Mouse (Mus musculus): ENCODE measurements around the gene Gm21936. TPM values are rescaled to one million over a fixed set of nuclear protein-coding genes. Genes with fewer than 3 reads are reported as not detected.
"Not testable (repeated sequence)": the region's sequence is repeated elsewhere in the genome, so short reads cannot be mapped to it uniquely, and the experiment has no call there.

The Gm21936 gene
- polyA plus RNA-seq (2012; rRNA removed) = not detected in 2 replicates

GRCm38 (mm10) chr12:87795212-87795611, at the start of gene Gm21936:
Gene Gm21936 (plus strand): TSS chr12:87795512.
- not testable (repeated sequence) for DNase-seq (ENCODE audit: low read depth, low spot score)

DNA sequence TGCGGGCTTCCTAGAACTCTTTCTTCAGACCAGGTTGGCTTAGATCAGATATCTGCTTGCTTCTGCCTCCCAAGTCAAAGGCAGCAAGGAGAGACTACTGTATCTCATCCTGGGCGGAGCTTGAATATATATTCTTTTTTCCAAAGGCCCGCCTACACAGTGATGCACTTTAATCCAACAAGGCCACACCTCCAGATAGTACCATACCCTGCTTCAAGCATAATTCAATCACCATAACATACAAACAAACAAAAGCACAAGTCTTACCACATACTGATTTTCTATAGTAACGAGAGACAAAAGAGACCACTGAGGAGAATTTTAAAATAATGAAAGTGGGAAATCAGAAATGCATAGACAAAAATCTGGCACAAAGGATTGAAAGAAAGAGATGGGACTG, 19.7 kb upstream of the Gm21936 start, which contains the start of gene Gm21319:
TSS of gene Gm21319 (minus strand) at position 101 of the 400 bp plus-strand sequence.
- not testable (repeated sequence) for DNase-seq (ENCODE audit: low read depth, low spot score)
- 85% methylated on average over 4 of the region's 4 CpGs for WGBS

More at GRCm38 (mm10) chr12:87795212-87795611, at the start of gene Gm21936:
- WGBS = 76% methylated on average over 1 of the region's 1 CpGs

- 91% methylated on average over 5 of the region's 5 CpGs for WGBS
- not testable (repeated sequence) for DNase-seq (ENCODE audit: low read depth, low spot score)
These were observed 2.7 kb downstream of the Gm21936 start for GRCm38 (mm10) chr12:87797971-87798370.

DNA sequence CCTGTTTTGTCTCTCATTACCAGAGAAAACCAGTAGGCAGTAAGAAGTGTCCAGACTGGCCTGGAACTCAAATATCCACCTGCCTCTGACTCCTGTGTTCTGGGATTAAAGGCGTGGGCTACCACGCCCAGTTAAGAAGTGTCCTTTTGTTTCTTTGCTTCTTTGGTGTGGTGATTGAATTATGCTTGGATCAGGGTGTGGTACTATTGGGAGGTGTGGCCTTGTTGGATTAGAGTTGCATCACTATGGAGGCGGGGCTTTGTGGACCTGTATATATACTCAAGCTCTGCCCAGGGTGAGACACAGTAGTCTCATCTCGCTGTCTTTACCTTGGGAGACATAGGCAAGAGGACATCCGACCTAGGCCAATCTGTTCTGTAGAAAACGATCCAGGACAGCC, 21.0 kb downstream of the Gm21936 start, which contains the start of gene BB287469:
TSS of gene BB287469 (plus strand) at position 301 of the 400 bp plus-strand sequence.
- WGBS = 84% methylated on average over 5 of the region's 6 CpGs
- DNase-seq (ENCODE audit: low read depth, low spot score) = not testable (repeated sequence)

DNA sequence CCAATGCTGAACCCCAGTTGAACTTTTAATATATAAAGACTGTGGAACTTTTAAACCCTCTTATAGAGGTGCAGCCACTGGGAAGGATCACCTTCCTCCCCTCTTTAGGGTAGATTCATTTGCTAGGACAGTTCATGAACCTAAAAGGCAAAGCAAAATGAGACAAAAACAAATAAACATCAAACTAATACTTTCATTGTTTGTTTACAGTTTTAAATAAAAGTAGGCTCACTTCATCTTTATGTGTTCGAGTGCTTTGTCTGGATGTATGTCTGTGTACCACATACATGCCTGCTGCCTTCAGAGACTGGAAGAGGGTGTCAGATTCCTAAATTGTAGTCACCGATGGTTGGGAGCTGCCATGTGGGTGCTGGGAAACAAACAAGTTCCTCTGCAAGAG, 46.9 kb downstream of the Gm21936 start, which contains the start of gene Gm2001:
TSS of gene Gm2001 (minus strand) at position 101 of the 400 bp plus-strand sequence.
- WGBS = 86% methylated on average over 2 of the region's 2 CpGs
- not testable (repeated sequence) for DNase-seq (ENCODE audit: low read depth, low spot score)

Other genes with a start within 250 kb of the Gm21936 start
- not detected in 2 replicates for gene Oog1, start 192.8 kb upstream of the Gm21936 start, polyA plus RNA-seq (2012; rRNA removed)
- gene Gm4027, start 176.6 kb upstream of the Gm21936 start, polyA plus RNA-seq (2012; rRNA removed) = not detected in 2 replicates
- gene Gm16381, start 150.9 kb upstream of the Gm21936 start, polyA plus RNA-seq (2012; rRNA removed) = not detected in 2 replicates
- gene Gm21319, start 19.8 kb upstream of the Gm21936 start, polyA plus RNA-seq (2012; rRNA removed) = not detected in 2 replicates
- gene BB287469, start 21.1 kb downstream of the Gm21936 start, polyA plus RNA-seq (2012; rRNA removed) = not detected in 2 replicates
- not detected in 2 replicates for gene Gm2001, start 46.8 kb downstream of the Gm21936 start, polyA plus RNA-seq (2012; rRNA removed)
- gene Gm2016, start 78.6 kb downstream of the Gm21936 start, polyA plus RNA-seq (2012; rRNA removed) = not detected in 2 replicates
- gene Gm2022, start 99.9 kb downstream of the Gm21936 start, polyA plus RNA-seq (2012; rRNA removed) = not detected in 2 replicates
- gene Gm2035, start 124.3 kb downstream of the Gm21936 start, polyA plus RNA-seq (2012; rRNA removed) = not detected in 2 replicates
- gene Gm2042, start 158.6 kb downstream of the Gm21936 start, polyA plus RNA-seq (2012; rRNA removed) = not detected in 2 replicates
- not detected in 2 replicates for gene Gm2075, start 216.3 kb downstream of the Gm21936 start, polyA plus RNA-seq (2012; rRNA removed)
- gene Gm6803, start 223.3 kb downstream of the Gm21936 start, polyA plus RNA-seq (2012; rRNA removed) = not detected in 2 replicates
- not detected in 2 replicates for gene Gm2056, start 231.5 kb downstream of the Gm21936 start, polyA plus RNA-seq (2012; rRNA removed)